Mouse (Mus musculus): ENCODE measurements around the gene Ppfibp2.

- TF ChIP-seq CTCF (IDR thresholded peaks at IDR 0.05; ENCODE audit: control insufficient read depth, insufficient read depth, insufficient read length) (no peak), USF1 (IDR thresholded peaks at IDR 0.05; ENCODE audit: low read depth) (no peak), MYOD1 (IDR thresholded peaks at IDR 0.05; ENCODE audit: control insufficient read depth, insufficient read length, low read depth) (no peak), CEBPB (IDR thresholded peaks at IDR 0.05; ENCODE audit: low read depth) (no peak)
Measured at GRCm38 (mm10) chr7:107685238-107685954, 90.4 kb downstream of the Ppfibp2 start.
